Comparison of ENCODE assay signal across 10 mouse cellular contexts in genomic region chr4:134601404-134601803, GRCm38 (mm10). TPM values are rescaled to one million over a fixed set of nuclear protein-coding genes. Genes with fewer than 3 reads are reported as not detected.
A peak's percentile ranks its signal among the peaks of the same experiment; 100 is the strongest.
DNase-seq lines count a peak whose midpoint lies in the region; ATAC-seq and TF ChIP-seq lines count a peak whose summit lies in the region.
"Had no signal": no experiment of that assay in that cellular context is flagged by ENCODE, and none has a peak within 500 bp of the region (broad histone marks: within the 10 kb centered on the region; RNA-seq: fewer than 3 reads in every experiment).

No protein-coding gene starts in this region.

- 32% methylated on average over 8 of the region's 8 CpGs for WGBS in liver, postnatal 0 days (ENCODE audit: insufficient replicate concordance)
- 57% methylated on average over 8 of the region's 8 CpGs for WGBS in forebrain, embryonic 12.5 days

- peaks cover 7 to 37% of the 10 kb centered on the region in 2 experiments for H3K4me1 ChIP-seq in MEL (ENCODE audit: control insufficient read depth in 1 of 2, insufficient read depth in 2 of 2, low read length in 2 of 2)
- H3K4me1 ChIP-seq in liver, postnatal 0 days (ENCODE audit: insufficient read depth): peaks cover 28% of the 10 kb centered on the region
- peaks cover 20% of the 10 kb centered on the region for H3K4me1 ChIP-seq in forebrain, embryonic 12.5 days

- TF ChIP-seq RAD21 in MEL (IDR thresholded peaks at IDR 0.05; ENCODE audit: low read depth, low read length): no peak

- peak overlapping the region; percentile 1 for H3K9ac ChIP-seq in MEL (ENCODE audit: control insufficient read depth, low read depth, low read length, poor library complexity, severe bottlenecking)
- H3K9ac ChIP-seq in liver, postnatal 0 days (replicated peaks): no peak overlapping the region
- no peak overlapping the region for H3K9ac ChIP-seq in forebrain, embryonic 12.5 days
- H3K9ac ChIP-seq: embryonic facial prominence, embryonic 15.5 days had no signal

- H3K4me3 ChIP-seq in MEL (ENCODE audit: control insufficient read depth in 1 of 2, insufficient read depth in 1 of 2, low read depth in 2 of 2, low read length in 2 of 2): no peak overlapping the region
- no peak overlapping the region for H3K4me3 ChIP-seq in liver, postnatal 0 days (ENCODE audit: low read depth, low read length)
- H3K4me3 ChIP-seq in forebrain, embryonic 12.5 days (replicated peaks): no peak overlapping the region
- H3K4me3 ChIP-seq: embryonic facial prominence, embryonic 15.5 days had no signal

- TF ChIP-seq EP300 in MEL (IDR thresholded peaks at IDR 0.05; ENCODE audit: low read depth in 1 of 2, low read length in 2 of 2): peak in 1 of 2 experiments; percentile 60; a peak in 1 of 4 replicates
- TF ChIP-seq EP300 in liver, postnatal 0 days (IDR thresholded peaks at IDR 0.05; ENCODE audit: low read depth): no peak

- no peaks in the 10 kb centered on the region for H3K79me2 ChIP-seq in MEL (ENCODE audit: control insufficient read depth, insufficient read depth, low read length, poor library complexity)

- ATAC-seq in liver, postnatal 0 days: no peak
- no peak for ATAC-seq in forebrain, embryonic 12.5 days (ENCODE audit: low FRiP score)

- DNase-seq in kidney, postnatal 14 days: peak; percentile 30
- no peak for DNase-seq in kidney, postnatal 4 days
- peak; percentile 62 for DNase-seq in CD4-positive, CD25-positive, alpha-beta regulatory T cell, adult 2 months (ENCODE audit: low read depth, low spot score)
- peak; percentile 60 for DNase-seq in MEL (ENCODE audit: low read depth, low spot score)
- peak; percentile 35 for DNase-seq in liver, postnatal 0 days
- DNase-seq in cerebellum, postnatal 25 days: no peak
- no peak for DNase-seq in retina, embryonic 14.5 days (ENCODE audit: low spot score)
- DNase-seq: gastrocnemius, postnatal 14 days had no signal

- no peak for TF ChIP-seq POLR2A in MEL (IDR thresholded peaks at IDR 0.05; ENCODE audit: control insufficient read depth in 1 of 2, insufficient read depth in 1 of 2, low read depth in 1 of 2, low read length in 2 of 2, poor library complexity in 1 of 2)

- H3K27ac ChIP-seq in MEL (ENCODE audit: control insufficient read depth, low read depth, low read length): peak overlapping the region; percentile 45
- peak overlapping the region; percentile 67 for H3K27ac ChIP-seq in liver, postnatal 0 days (ENCODE audit: low read depth)
- H3K27ac ChIP-seq in forebrain, embryonic 12.5 days: no peak overlapping the region
- H3K27ac ChIP-seq: embryonic facial prominence, embryonic 15.5 days had no signal

- TF ChIP-seq CTCF in MEL (IDR thresholded peaks at IDR 0.05 in 2 of 3, conservative IDR thresholded peaks at IDR 0.05 in 1 of 3; ENCODE audit: control insufficient read depth in 1 of 3, insufficient read depth in 1 of 3, low read depth in 2 of 3, low read length in 3 of 3, poor library complexity in 1 of 3, severe bottlenecking in 1 of 3): no peak
- TF ChIP-seq CTCF in liver, postnatal 0 days (IDR thresholded peaks at IDR 0.05; ENCODE audit: low read depth): no peak

- 0 out of 2 replicates have a peak overlapping the region, but pooled peaks have one; percentile 40 for H3K4me2 ChIP-seq in liver, postnatal 0 days (ENCODE audit: low read depth, low read length)
- no peak overlapping the region for H3K4me2 ChIP-seq in forebrain, embryonic 12.5 days
- H3K4me2 ChIP-seq: embryonic facial prominence, embryonic 15.5 days had no signal

- peaks cover 0 to 26% of the 10 kb centered on the region in 2 experiments; a peak in 2 of 4 replicates for H3K36me3 ChIP-seq in MEL (ENCODE audit: control insufficient read depth in 1 of 2, insufficient read depth in 2 of 2, low read length in 2 of 2)
- no peaks in the 10 kb centered on the region for H3K36me3 ChIP-seq in liver, postnatal 0 days (replicated peaks; ENCODE audit: insufficient read depth, low read length)
- no peaks in the 10 kb centered on the region for H3K36me3 ChIP-seq in forebrain, embryonic 12.5 days (replicated peaks)
- H3K36me3 ChIP-seq: embryonic facial prominence, embryonic 15.5 days had no signal

- H3K27me3 ChIP-seq in MEL (ENCODE audit: control insufficient read depth in 1 of 2, insufficient read depth in 2 of 2, low read length in 2 of 2): no peaks in the 10 kb centered on the region
- no peaks in the 10 kb centered on the region for H3K27me3 ChIP-seq in liver, postnatal 0 days (ENCODE audit: insufficient read depth, low read length)
- no peaks in the 10 kb centered on the region for H3K27me3 ChIP-seq in forebrain, embryonic 12.5 days
- H3K27me3 ChIP-seq: embryonic facial prominence, embryonic 15.5 days had no signal

- H3K9me3 ChIP-seq in MEL (replicated peaks; ENCODE audit: insufficient read depth, low read length): no peaks in the 10 kb centered on the region
- H3K9me3 ChIP-seq in liver, postnatal 0 days (ENCODE audit: low read length): no peaks in the 10 kb centered on the region
- H3K9me3 ChIP-seq in forebrain, embryonic 12.5 days: no peaks in the 10 kb centered on the region
- H3K9me3 ChIP-seq: embryonic facial prominence, embryonic 15.5 days had no signal

TF ChIP-seq in MEL, 35 proteins besides CTCF, POLR2A, EP300 and RAD21:
- TF ChIP-seq JUND (IDR thresholded peaks at IDR 0.05; ENCODE audit: low read depth, low read length) (no peak), USF2 (IDR thresholded peaks at IDR 0.05; ENCODE audit: borderline replicate concordance in 1 of 2, insufficient read depth in 1 of 2, low read depth in 1 of 2, low read length in 2 of 2) (no peak), USF1 (IDR thresholded peaks at IDR 0.05; ENCODE audit: low read depth, low read length) (0 out of 2 replicates have a peak, but pooled peaks have one; percentile 16), MYC (IDR thresholded peaks at IDR 0.05; ENCODE audit: low read depth, low read length) (peak; percentile 35; the same call in 1 of the 2 replicates), BHLHE40 (IDR thresholded peaks at IDR 0.05; ENCODE audit: borderline replicate concordance, low read depth, low read length) (0 out of 2 replicates have a peak, but pooled peaks have one; percentile 11), GATA1 (IDR thresholded peaks at IDR 0.05; ENCODE audit: low read depth, low read length) (peak; percentile 2), MXI1 (IDR thresholded peaks at IDR 0.05; ENCODE audit: low read depth, low read length) (no peak), POLR2AphosphoS5 (IDR thresholded peaks at IDR 0.05; ENCODE audit: borderline replicate concordance, low read depth, low read length) (no peak), ETS1 (IDR thresholded peaks at IDR 0.05; ENCODE audit: low read depth, low read length) (0 out of 2 replicates have a peak, but pooled peaks have one; percentile 29), TBP (IDR thresholded peaks at IDR 0.05; ENCODE audit: low read depth, low read length) (no peak), CHD1 (IDR thresholded peaks at IDR 0.05; ENCODE audit: low read depth, low read length) (no peak), TAL1 (IDR thresholded peaks at IDR 0.05; ENCODE audit: low read length) (0 out of 2 replicates have a peak, but pooled peaks have one; percentile 6)
TF ChIP-seq in MEL: peak in this region for 6.

RNA-seq across cellular contexts. Expression of gene Selenon, which starts 49.4 kb away (rescaled TPM):
- total RNA-seq in MEL (2012; rRNA removed): 2.2 and 2.9 TPM in 2 replicates
- 10 to 100 TPM in 1 of 2 experiments, not detected in 1; 16.3 TPM for polyA plus RNA-seq in MEL (2012; ENCODE audit: insufficient read depth in 1 of 2, insufficient read length in 2 of 2, low read depth in 1 of 2, low replicate concordance in 2 of 2, missing spikeins in 1 of 2)
- 2.8 TPM in 2 replicates for polyA plus RNA-seq in liver, postnatal 0 days (2015; fragmentation: Nextera tagmentation; extraction: Ambion mirVana)
- 9.3 and 14.8 TPM in 2 replicates for polyA plus RNA-seq in forebrain, embryonic 12.5 days (2016; fragmentation: Nextera tagmentation; extraction: Ambion mirVana)

Comparison
In these comparisons a context has a peak if more than half of its experiments do, and no peak if none do; other contexts are left out.
1. DNase-seq: peak in kidney, postnatal 14 days (single experiment), CD4-positive, CD25-positive, alpha-beta regulatory T cell, adult 2 months (single experiment), MEL (single experiment) and liver, postnatal 0 days (single experiment); none in kidney, postnatal 4 days (0 of 2), cerebellum, postnatal 25 days (0 of 2) and retina, embryonic 14.5 days (single experiment).